Mouse (Mus musculus) megakaryocyte, embryonic 14.5 days (primary cell): ENCODE measurements around the gene Kcnab3.

Source experiments
- FLI1 ChIP-seq: IDR thresholded peaks from 2 replicates; pipeline ENCODE4 v1.6.1; 2012; ENCODE audit warnings: low read length, inconsistent platforms, mixed read lengths
- GATA1 ChIP-seq: IDR thresholded peaks from 3 replicates; pipeline ENCODE4 v1.6.1; 2012; ENCODE audit warnings: mixed read lengths, low read length, inconsistent platforms, borderline replicate concordance

- TF ChIP-seq GATA1 (no peak), FLI1 (no peak)
Observed at GRCm38 (mm10) chr11:69364910-69365309, 38.9 kb downstream of the Kcnab3 start.
